Mouse (Mus musculus) hindbrain, embryonic 10.5 days (tissue): ENCODE measurements around the gene Plekha5. TPM values are rescaled to one million over a fixed set of nuclear protein-coding genes. Genes with fewer than 3 reads are reported as not detected.
"Not testable (repeated sequence)": the region's sequence is repeated elsewhere in the genome, so short reads cannot be mapped to it uniquely, and the experiment has no call there.

Experiments
- DNase-seq: peaks from one replicate; pipeline ENCODE4 v3.0.0-alpha.2; 2017; ENCODE audit warnings: low spot score
- H3K27ac ChIP-seq: fragments of 300-500 bp; sonication (generic); 2 replicates; pipeline ENCODE4 v1.5.1; 2016; ENCODE audit warnings: mild to moderate bottlenecking, moderate library complexity
- H3K27me3 ChIP-seq: fragments of 300-500 bp; sonication (generic); 2 replicates; pipeline ENCODE4 v1.6.1; 2016; ENCODE audit warnings: mild to moderate bottlenecking; ENCODE audit not compliant: poor library complexity, insufficient read depth, severe bottlenecking
- H3K36me3 ChIP-seq: fragments of 300-500 bp; sonication (generic); 2 replicates; pipeline ENCODE4 v1.6.1; 2016; ENCODE audit warnings: mild to moderate bottlenecking, moderate library complexity
- H3K4me1 ChIP-seq: fragments of 300-500 bp; sonication (generic); replicated peaks from 2 replicates; pipeline ENCODE4 v1.6.1; 2016; ENCODE audit warnings: mild to moderate bottlenecking
- H3K4me3 ChIP-seq: fragments of 300-500 bp; sonication (generic); 2 replicates; pipeline ENCODE4 v1.5.1; 2016; ENCODE audit warnings: mild to moderate bottlenecking, moderate library complexity
- H3K9me3 ChIP-seq: fragments of 300-500 bp; sonication (generic); 2 replicates; pipeline ENCODE4 v1.6.1; 2016; ENCODE audit warnings: mild to moderate bottlenecking, moderate library complexity
- WGBS: fragments of 180-500 bp; shearing (Covaris S2); methylation state at CpG from one replicate; pipeline ENCODE4 v1.1.7; 2016; 5-methylcytosine and 5-hydroxymethylcytosine counted together
- polyA plus RNA-seq: library from polyadenylated mRNA; unstranded; fragments of >200 nt; fragmentation: Nextera tagmentation; extraction: Ambion mirVana; gene quantifications from 2 replicates; pipeline ENCODE4 v1.2.1, GENCODE M21; 2016

Gene Plekha5
- polyA plus RNA-seq, 1 experiment from 2014 or later = 35.5 TPM

GRCm38 (mm10) chr6:140605173-140605572 lies 181.3 kb downstream of the Plekha5 start:
- H3K27ac ChIP-seq = 0 out of 2 replicates have a peak overlapping the region, but pooled peaks have one; percentile 69
- H3K9me3 ChIP-seq, H3K27me3 ChIP-seq, DNase-seq, H3K36me3 ChIP-seq, H3K4me3 ChIP-seq: not testable (repeated sequence)
- 90% methylated on average over 5 of the region's 5 CpGs for WGBS
- peaks cover 31% of the 10 kb centered on the region for H3K4me1 ChIP-seq

DNA sequence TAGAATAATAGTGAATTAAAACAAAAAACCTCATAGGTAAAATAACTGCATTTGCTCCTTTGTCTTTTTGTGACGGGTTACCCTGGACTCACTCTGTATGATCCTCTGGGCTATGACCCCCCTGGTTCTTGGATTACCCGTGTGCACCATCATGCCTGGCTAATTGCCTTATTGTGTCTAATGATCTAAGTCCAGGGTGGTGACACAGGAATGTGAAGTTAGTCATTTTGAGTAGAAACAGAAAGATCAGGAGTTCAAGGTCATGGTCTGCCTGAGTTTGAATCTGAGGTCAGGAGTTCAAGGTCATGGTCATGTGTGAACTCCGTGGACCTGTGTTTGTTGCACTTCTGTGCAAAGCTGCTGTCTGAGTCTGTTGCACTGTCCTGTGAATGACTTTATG lies 181.9 kb downstream of the Plekha5 start:
- 76% methylated on average over 3 of the region's 3 CpGs for WGBS
- peaks cover 8% of the 10 kb centered on the region; the same call in 1 of the 2 replicates for H3K36me3 ChIP-seq
- H3K4me1 ChIP-seq = peaks cover 31% of the 10 kb centered on the region
- no peak overlapping the region for H3K4me3 ChIP-seq
- no peaks in the 10 kb centered on the region for H3K27me3 ChIP-seq
- H3K9me3 ChIP-seq = no peaks in the 10 kb centered on the region
- H3K27ac ChIP-seq = no peak overlapping the region
- no peak for DNase-seq

DNA sequence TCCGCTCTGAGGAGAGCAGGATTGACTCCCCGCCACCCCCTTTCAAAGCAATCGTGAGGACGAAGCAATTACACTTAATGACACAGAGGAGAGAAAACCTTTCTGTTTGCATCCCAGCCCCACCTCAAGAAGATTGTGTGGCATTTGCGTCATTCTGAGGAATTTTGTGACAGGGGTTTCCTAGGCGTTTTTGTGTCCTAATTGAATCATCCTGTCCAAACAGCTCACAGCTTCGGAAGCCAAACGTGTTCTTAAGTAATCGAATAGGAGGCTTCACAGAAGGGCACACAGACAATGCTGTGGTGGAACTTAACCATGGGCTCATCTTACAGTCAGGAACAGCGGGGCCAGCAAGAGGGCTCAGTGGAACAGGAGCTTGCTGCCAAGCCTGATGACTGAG lies 182.7 kb downstream of the Plekha5 start:
- no peak for DNase-seq
- WGBS = 62% methylated on average over 10 of the region's 10 CpGs
- Histone ChIP-seq H3K36me3 (peaks cover 8% of the 10 kb centered on the region; the same call in 1 of the 2 replicates), H3K27ac (no peak overlapping the region), H3K9me3 (no peaks in the 10 kb centered on the region), H3K27me3 (no peaks in the 10 kb centered on the region), H3K4me3 (no peak overlapping the region), H3K4me1 (peaks cover 31% of the 10 kb centered on the region)

- H3K4me3 ChIP-seq = no peak overlapping the region
- H3K27ac ChIP-seq = no peak overlapping the region
- H3K9me3 ChIP-seq = no peaks in the 10 kb centered on the region
- no peaks in the 10 kb centered on the region for H3K27me3 ChIP-seq
- H3K4me1 ChIP-seq = peaks cover 19% of the 10 kb centered on the region
- H3K36me3 ChIP-seq = no peaks in the 10 kb centered on the region
- DNase-seq = no peak
- 92% methylated on average over 6 of the region's 6 CpGs for WGBS
Measured at GRCm38 (mm10) chr6:140608666-140609065, 184.8 kb downstream of the Plekha5 start.

GRCm38 (mm10) chr6:140609533-140609932 lies 185.7 kb downstream of the Plekha5 start:
- Histone ChIP-seq H3K27me3 (no peaks in the 10 kb centered on the region), H3K9me3 (no peaks in the 10 kb centered on the region), H3K27ac (no peak overlapping the region), H3K4me1 (peaks cover 10% of the 10 kb centered on the region), H3K36me3 (no peaks in the 10 kb centered on the region), H3K4me3 (no peak overlapping the region)
- WGBS = 86% methylated on average over 4 of the region's 4 CpGs
- DNase-seq = no peak

- no peak overlapping the region for H3K27ac ChIP-seq
- DNase-seq = no peak
- no peak overlapping the region for H3K4me3 ChIP-seq
- H3K9me3 ChIP-seq = no peaks in the 10 kb centered on the region
- peaks cover 5% of the 10 kb centered on the region; the same call in 1 of the 2 replicates for H3K4me1 ChIP-seq
- no peaks in the 10 kb centered on the region for H3K36me3 ChIP-seq
- WGBS = 93% methylated on average over 5 of the region's 5 CpGs
- H3K27me3 ChIP-seq = no peaks in the 10 kb centered on the region
Measured at GRCm38 (mm10) chr6:140610117-140610516, 186.3 kb downstream of the Plekha5 start.

- H3K36me3 ChIP-seq = no peaks in the 10 kb centered on the region
- 0 out of 2 replicates have a peak, but pooled peaks cover 4% of the 10 kb centered on the region for H3K4me1 ChIP-seq
- no peaks in the 10 kb centered on the region for H3K9me3 ChIP-seq
- 92% methylated on average over 4 of the region's 4 CpGs for WGBS
- H3K4me3 ChIP-seq = no peak overlapping the region
- H3K27me3 ChIP-seq = no peaks in the 10 kb centered on the region
- no peak for DNase-seq
- no peak overlapping the region for H3K27ac ChIP-seq
Measured at GRCm38 (mm10) chr6:140611282-140611681, 187.4 kb downstream of the Plekha5 start.

GRCm38 (mm10) chr6:140611893-140612473 lies 188.1 kb downstream of the Plekha5 start:
- WGBS = 86% methylated on average over 13 of the region's 13 CpGs

DNA sequence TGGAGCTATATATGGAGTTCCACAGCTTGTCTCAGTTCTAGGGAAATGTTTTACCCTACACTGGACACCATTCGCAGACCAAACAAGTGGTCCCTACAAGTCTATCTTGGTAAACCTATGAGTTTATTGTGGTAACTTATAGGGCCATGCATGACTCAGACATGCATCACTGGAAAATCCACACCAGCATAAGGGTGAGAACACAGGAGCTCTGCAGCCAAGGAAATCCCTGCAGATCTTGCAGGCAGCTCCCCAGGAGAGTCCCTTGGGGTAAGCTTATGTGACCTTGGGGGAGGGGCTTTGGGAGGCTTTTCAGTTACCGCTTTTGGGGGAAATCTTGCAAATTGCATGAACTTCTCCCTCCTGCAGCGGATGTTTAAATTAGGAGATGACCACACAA lies 190.0 kb downstream of the Plekha5 start:
- no peaks in the 10 kb centered on the region for H3K36me3 ChIP-seq
- no peaks in the 10 kb centered on the region for H3K4me1 ChIP-seq
- WGBS = 81% methylated on average over 3 of the region's 3 CpGs
- DNase-seq = no peak
- no peaks in the 10 kb centered on the region for H3K27me3 ChIP-seq
- H3K9me3 ChIP-seq = no peaks in the 10 kb centered on the region
- H3K27ac ChIP-seq = no peak overlapping the region
- no peak overlapping the region for H3K4me3 ChIP-seq

More at GRCm38 (mm10) chr6:140611893-140612473, 188.1 kb downstream of the Plekha5 start:
- Histone ChIP-seq H3K27me3 (no peaks in the 10 kb centered on the region), H3K27ac (no peak overlapping the region), H3K4me1 (no peaks in the 10 kb centered on the region), H3K4me3 (no peak overlapping the region), H3K36me3 (no peaks in the 10 kb centered on the region), H3K9me3 (no peaks in the 10 kb centered on the region)
- no peak for DNase-seq

- no peak for DNase-seq
- Histone ChIP-seq H3K4me1 (0 out of 2 replicates have a peak, but pooled peaks cover 3% of the 10 kb centered on the region), H3K4me3 (no peak overlapping the region), H3K36me3 (no peaks in the 10 kb centered on the region), H3K27ac (no peak overlapping the region), H3K27me3 (no peaks in the 10 kb centered on the region), H3K9me3 (no peaks in the 10 kb centered on the region)
- 92% methylated on average over 11 of the region's 11 CpGs for WGBS
Measured at GRCm38 (mm10) chr6:140614711-140615110, 190.9 kb downstream of the Plekha5 start.

DNA sequence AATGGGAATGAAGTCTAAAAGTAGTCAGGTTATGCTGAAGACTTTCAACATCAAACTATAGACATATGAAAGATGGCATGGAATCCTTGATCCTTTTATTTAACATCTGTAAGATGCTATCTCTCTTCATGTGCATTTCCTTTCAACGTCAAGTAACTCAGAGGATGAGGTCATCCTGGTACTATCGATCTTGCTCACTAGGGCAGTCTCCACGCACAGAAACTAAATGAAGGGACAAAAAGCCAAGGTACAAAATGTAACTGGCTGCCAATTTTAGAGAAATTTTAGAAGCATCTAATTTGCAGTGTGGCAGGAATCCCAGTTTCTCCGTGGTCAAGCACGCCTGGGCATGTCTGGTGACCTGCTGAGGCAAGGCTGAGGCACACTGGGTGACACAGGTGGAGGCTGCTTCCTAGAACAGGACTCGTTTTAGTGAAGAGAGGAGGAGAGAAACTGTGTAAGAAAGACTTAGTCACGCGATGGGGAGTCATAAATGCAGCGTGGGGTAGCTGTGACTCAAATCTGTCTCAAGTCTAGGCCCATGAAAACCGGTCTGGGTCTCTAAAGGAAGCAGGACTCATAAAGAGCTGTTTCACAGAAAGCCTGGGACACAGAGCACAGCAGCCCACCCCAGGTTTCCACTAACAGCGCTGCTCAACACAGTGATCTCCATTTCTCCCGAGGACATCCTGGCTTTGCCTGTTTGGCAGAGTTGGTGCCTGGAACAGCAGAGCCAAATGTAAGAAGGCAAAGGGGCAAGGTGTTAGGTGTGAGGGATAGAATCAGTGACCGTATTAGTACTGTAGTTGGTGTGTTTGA lies 196.9 kb downstream of the Plekha5 start:
- Histone ChIP-seq H3K27ac (no peak overlapping the region), H3K27me3 (peaks cover 8% of the 10 kb centered on the region; the same call in 1 of the 2 replicates), H3K36me3 (no peaks in the 10 kb centered on the region), H3K9me3 (no peaks in the 10 kb centered on the region), H3K4me3 (no peak overlapping the region), H3K4me1 (peaks cover 20% of the 10 kb centered on the region)
- no peak for DNase-seq
- 67% methylated on average over 13 of the region's 13 CpGs for WGBS

GRCm38 (mm10) chr6:140621622-140622021 lies 197.8 kb downstream of the Plekha5 start:
- H3K36me3 ChIP-seq = no peaks in the 10 kb centered on the region
- H3K9me3 ChIP-seq = no peaks in the 10 kb centered on the region
- 94% methylated on average over 1 of the region's 1 CpGs for whole genome bisulfite sequencing
- no peak for DNase-seq
- H3K27ac ChIP-seq = no peak overlapping the region
- H3K4me1 ChIP-seq = peaks cover 29% of the 10 kb centered on the region
- peaks cover 8% of the 10 kb centered on the region; the same call in 1 of the 2 replicates for H3K27me3 ChIP-seq
- H3K4me3 ChIP-seq = no peak overlapping the region
